Mouse (Mus musculus): ENCODE data around the gene Fyco1. TPM values are rescaled to one million over a fixed set of nuclear protein-coding genes. Genes with fewer than 3 reads are reported as not detected.

Gene Fyco1
- polyA plus RNA-seq, 1 experiment from 2014 or later: 15.6 TPM

Other genes starting within 250 kb of the Fyco1 start
- 0.15 and 0.18 TPM in 2 replicates for gene Slc6a20b, start 219.3 kb downstream of the Fyco1 start, polyA plus RNA-seq (2015; fragmentation: Nextera tagmentation; extraction: Ambion mirVana)
- 0.19 and 1.0 TPM in 2 replicates for gene Ccr9, start 173.5 kb downstream of the Fyco1 start, polyA plus RNA-seq (2015; fragmentation: Nextera tagmentation; extraction: Ambion mirVana)
- gene Slc6a20a, start 173.0 kb downstream of the Fyco1 start, polyA plus RNA-seq (2015; fragmentation: Nextera tagmentation; extraction: Ambion mirVana): 0.12 and 0.31 TPM in 2 replicates
- gene Lztfl1, start 134.2 kb downstream of the Fyco1 start, polyA plus RNA-seq (2015; fragmentation: Nextera tagmentation; extraction: Ambion mirVana): 46.6 and 47.9 TPM in 2 replicates
- gene Cxcr6, start 45.4 kb downstream of the Fyco1 start, polyA plus RNA-seq (2015; fragmentation: Nextera tagmentation; extraction: Ambion mirVana): 0.33 and 0.42 TPM in 2 replicates
- gene Xcr1, start 10.1 kb upstream of the Fyco1 start, polyA plus RNA-seq (2015; fragmentation: Nextera tagmentation; extraction: Ambion mirVana): 0.04 TPM in 1 of 2 replicates, not detected in the other
- gene Ccr1, start 116.8 kb upstream of the Fyco1 start, polyA plus RNA-seq (2015; fragmentation: Nextera tagmentation; extraction: Ambion mirVana): 3.4 and 3.6 TPM in 2 replicates
- not detected in 2 replicates for gene Ccr1l1, start 126.5 kb upstream of the Fyco1 start, polyA plus RNA-seq (2015; fragmentation: Nextera tagmentation; extraction: Ambion mirVana)
- gene Ccr3, start 170.1 kb upstream of the Fyco1 start, polyA plus RNA-seq (2015; fragmentation: Nextera tagmentation; extraction: Ambion mirVana): 0.05 and 0.10 TPM in 2 replicates

Data from lung, embryonic 15.5 days (tissue).